Mouse (Mus musculus): ENCODE results near the gene Gm38100. TPM values are rescaled to one million over a fixed set of nuclear protein-coding genes. Genes with fewer than 3 reads are reported as not detected.

The Gm38100 gene
- polyA plus RNA-seq (2014; fragmentation: Illumina TruSeq; extraction: RNeasy Lipid Tissue Mini Kit (QIAGEN cat#74804); ENCODE audit: low read depth, low replicate concordance), result not detected

DNA sequence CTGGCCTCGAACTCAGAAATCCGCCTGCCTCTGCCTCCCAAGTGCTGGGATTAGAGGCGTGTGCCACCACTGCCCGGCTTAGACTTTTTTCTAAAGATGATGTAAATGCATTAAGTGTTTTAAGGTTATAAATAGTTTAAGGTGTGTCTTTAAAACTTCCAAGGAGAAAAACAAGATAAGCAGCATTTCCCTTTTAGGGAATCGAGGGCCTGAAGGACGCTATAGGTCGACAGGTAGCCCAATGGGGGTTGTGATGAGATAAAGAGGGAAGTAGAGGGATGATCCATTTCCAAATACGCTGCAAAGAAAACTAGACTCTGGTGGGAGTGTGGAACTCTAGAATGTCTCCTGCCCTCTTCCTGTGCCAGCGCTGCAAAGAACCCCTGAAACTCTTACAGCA lies at the start of gene Gm38100:
Gene Gm38100 (plus strand): TSS at position 301 of the 400 bp plus-strand sequence.

DNA sequence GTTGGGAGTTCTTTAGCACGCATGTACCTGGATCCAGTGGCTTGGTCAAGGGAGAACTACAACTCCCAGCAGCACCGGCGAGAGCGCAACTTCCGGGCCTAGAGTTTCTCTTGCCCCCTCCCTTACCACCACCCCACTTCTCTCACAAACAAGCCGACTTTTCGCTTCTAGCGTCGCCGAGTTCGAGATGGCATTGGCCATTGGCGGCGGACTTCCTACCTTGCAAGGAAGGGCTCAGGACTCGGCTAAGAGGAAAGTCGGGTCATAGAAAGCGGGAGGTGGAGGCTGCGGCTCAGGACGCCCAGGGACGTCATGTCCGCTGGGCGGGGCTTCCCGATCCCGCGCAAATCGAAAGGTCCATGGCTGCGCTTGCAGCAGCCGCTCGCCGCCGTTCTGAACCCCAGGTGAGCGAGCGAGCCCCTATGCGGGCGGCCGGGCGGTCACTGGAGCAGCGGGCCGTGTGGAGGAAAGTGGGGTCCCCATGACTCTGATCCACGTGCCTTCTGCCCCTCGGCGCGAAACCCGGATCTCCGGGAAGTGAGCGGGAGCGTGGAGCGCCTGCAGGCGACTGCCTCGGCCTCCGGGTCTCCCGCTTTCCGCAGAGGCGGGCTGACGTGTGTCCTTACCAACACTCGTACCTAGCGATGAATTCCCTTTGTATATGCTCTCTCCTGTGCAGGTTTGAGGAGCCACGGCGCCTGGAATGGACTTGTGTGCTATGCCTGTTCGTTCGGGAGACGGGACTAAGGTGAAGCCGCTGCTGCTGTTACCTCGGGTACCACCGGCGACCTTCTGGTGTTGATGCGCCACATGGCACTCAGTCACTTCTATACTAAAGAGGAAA lies 39.5 kb upstream of the Gm38100 start, which contains the start of gene Exo1:
Gene Exo1 (plus strand): TSS at position 129 of the 844 bp plus-strand sequence.

Other genes with a start within 250 kb of the Gm38100 start
- gene Opn3, start 227.6 kb upstream of the Gm38100 start, polyA plus RNA-seq (2014; fragmentation: Illumina TruSeq; extraction: RNeasy Lipid Tissue Mini Kit (QIAGEN cat#74804); ENCODE audit: low read depth, low replicate concordance), result 2.4 TPM
- gene Chml, start 227.4 kb upstream of the Gm38100 start, polyA plus RNA-seq (2014; fragmentation: Illumina TruSeq; extraction: RNeasy Lipid Tissue Mini Kit (QIAGEN cat#74804); ENCODE audit: low read depth, low replicate concordance), result 11.9 TPM
- gene Wdr64, start 221.7 kb upstream of the Gm38100 start, polyA plus RNA-seq (2014; fragmentation: Illumina TruSeq; extraction: RNeasy Lipid Tissue Mini Kit (QIAGEN cat#74804); ENCODE audit: low read depth, low replicate concordance), result not detected
- 0.97 TPM for gene Exo1, start 39.7 kb upstream of the Gm38100 start, polyA plus RNA-seq (2014; fragmentation: Illumina TruSeq; extraction: RNeasy Lipid Tissue Mini Kit (QIAGEN cat#74804); ENCODE audit: low read depth, low replicate concordance)
- not detected for gene Rbm8a2, start 58.8 kb downstream of the Gm38100 start, polyA plus RNA-seq (2014; fragmentation: Illumina TruSeq; extraction: RNeasy Lipid Tissue Mini Kit (QIAGEN cat#74804); ENCODE audit: low read depth, low replicate concordance)